Mouse (Mus musculus) large intestine, adult 2 months (tissue): ENCODE measurements around the gene Man1a2. TPM values are rescaled to one million over a fixed set of nuclear protein-coding genes. Genes with fewer than 3 reads are reported as not detected.

Experiments
- DNase-seq: peaks from one replicate; pipeline ENCODE4 v3.0.0-alpha.2; 2012; ENCODE audit warnings: low read depth, low spot score
- WGBS: fragments of 180-500 bp; shearing (Covaris S2); methylation state at CpG from one replicate; pipeline ENCODE4 v1.1.7; 2018; 5-methylcytosine and 5-hydroxymethylcytosine counted together
- polyA plus RNA-seq: library from polyadenylated mRNA; depleted of rRNA; stranded (reverse); fragments of >200 nt; gene quantifications from 2 replicates; pipeline ENCODE4 v1.2.3, GENCODE M21; 2012

Man1a2 gene
- polyA plus RNA-seq, 1 experiment, result 8.3 TPM

- DNase-seq, result no peak
- 84% methylated on average over 3 of the region's 3 CpGs for WGBS
Observed at GRCm38 (mm10) chr3:100572571-100573183, 112.6 kb downstream of the Man1a2 start.

GRCm38 (mm10) chr3:100568443-100569390 lies 116.6 kb downstream of the Man1a2 start:
- DNase-seq, result no peak
- 81% methylated on average over 13 of the region's 13 CpGs for whole genome bisulfite sequencing

DNA sequence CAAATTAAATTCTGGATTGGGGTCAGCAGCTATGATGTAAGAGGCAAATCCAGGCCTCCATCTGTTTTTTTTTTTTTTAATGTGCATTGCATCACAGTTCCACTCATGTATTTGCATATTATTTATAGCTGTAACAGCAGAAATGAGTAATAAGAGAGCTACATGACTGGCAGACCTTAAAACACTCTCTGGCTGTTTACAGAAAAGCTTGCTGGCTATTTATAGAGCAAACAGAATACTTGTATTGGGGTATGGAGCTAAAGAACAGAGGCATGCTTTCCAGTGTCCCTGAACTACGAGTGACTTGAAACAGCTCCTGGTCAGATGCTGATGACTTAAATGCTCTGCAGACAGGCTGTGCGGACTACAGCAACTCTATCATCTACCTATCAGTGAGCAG lies 121.7 kb downstream of the Man1a2 start:
- 86% methylated on average over 2 of the region's 2 CpGs for WGBS
- no peak for DNase-seq

DNA sequence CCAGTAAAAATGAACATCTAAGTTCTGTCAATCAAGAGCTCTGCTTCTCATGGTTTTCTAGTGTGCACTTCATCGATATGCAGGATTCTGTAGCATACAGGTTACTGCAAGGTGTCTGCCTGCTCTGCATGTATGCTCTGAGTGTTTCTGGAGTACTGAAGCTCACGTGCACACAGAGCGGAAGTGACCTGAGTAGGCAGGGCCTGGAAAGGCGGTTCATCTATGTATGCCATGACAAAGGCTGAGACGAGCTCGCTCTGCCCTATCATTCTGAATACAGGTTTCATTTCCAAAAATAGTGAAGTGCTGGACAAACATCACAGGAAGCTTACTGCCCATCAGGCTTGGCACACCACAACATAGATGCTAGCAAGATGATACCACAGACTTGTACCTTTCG lies 122.8 kb downstream of the Man1a2 start:
- WGBS, result 92% methylated on average over 7 of the region's 7 CpGs

GRCm38 (mm10) chr3:100561561-100562175 lies 123.6 kb downstream of the Man1a2 start:
- WGBS, result 94% methylated on average over 2 of the region's 2 CpGs
- DNase-seq, result no peak

More for the DNA sequence above, 122.8 kb downstream of the Man1a2 start:
- DNase-seq, result no peak

DNA sequence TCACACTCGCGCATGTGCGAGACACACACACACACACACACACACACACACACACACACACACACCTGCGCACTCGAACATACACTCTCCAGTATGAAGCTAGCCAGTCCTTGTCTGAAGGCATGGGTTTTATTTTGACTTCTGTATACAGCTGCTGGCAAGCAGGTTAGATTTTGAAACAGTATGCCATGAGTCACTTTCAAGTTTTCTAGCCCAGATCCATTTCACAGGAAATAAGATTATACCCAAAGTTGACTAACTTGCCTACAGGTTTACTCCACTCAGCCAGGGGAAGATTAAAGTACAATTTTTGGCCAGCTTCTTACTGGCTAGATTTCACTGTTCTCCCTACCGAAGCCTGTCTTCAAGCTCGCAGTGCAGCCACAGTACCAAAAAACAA lies 125.9 kb downstream of the Man1a2 start:
- no peak for DNase-seq
- WGBS, result 93% methylated on average over 7 of the region's 7 CpGs

DNA sequence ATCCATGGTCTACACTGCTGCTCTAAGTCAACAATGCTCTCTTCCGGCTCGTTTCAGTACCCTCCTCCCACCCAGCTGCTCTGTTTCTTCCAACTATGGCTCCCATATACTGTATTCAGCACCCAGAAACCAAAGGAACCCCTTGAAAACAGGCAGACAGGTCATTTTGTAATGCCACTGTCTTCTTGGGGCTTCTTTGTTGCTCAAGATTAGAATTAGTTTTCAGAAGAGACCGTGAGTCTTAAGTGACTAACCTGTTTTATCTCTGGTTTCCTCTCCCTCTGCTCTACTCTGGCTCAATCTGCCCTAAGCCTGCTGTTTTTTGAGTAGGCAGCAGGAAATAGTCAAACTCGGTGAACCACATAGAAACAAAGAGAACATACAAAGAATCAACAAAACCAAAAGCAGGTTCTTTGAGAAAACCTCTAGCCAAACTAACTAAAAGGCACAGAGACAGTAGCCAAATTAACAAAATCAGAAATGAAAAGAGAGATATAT lies 127.0 kb downstream of the Man1a2 start:
- WGBS, result 54% methylated on average over 4 of the region's 4 CpGs
- DNase-seq, result no peak

- no peak for DNase-seq
- 45% methylated on average over 5 of the region's 5 CpGs for WGBS
Observed at GRCm38 (mm10) chr3:100554843-100555242, 130.5 kb downstream of the Man1a2 start.

GRCm38 (mm10) chr3:100552171-100552570 lies 133.1 kb downstream of the Man1a2 start:
- no peak for DNase-seq
- 92% methylated on average over 3 of the region's 3 CpGs for WGBS

DNA sequence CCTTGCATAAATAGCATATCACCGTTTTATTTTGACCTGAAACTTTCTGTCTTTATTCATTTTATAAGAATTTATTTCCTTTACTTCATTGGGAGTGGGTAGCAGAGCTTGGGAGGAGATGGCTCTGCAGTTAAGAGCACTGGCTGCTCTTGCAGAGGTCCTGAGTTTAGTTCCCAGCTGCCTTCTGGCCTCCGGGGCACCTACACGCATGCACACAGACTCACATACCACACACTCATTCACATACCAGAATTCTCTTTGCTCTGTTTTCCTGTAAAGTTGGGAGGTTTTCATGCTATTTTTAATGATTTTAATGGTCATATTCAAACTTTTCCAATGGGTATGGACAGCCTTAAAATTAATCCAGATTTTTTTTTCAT lies 137.4 kb downstream of the Man1a2 start:
- WGBS, result 57% methylated on average over 3 of the region's 3 CpGs
- DNase-seq, result no peak

DNA sequence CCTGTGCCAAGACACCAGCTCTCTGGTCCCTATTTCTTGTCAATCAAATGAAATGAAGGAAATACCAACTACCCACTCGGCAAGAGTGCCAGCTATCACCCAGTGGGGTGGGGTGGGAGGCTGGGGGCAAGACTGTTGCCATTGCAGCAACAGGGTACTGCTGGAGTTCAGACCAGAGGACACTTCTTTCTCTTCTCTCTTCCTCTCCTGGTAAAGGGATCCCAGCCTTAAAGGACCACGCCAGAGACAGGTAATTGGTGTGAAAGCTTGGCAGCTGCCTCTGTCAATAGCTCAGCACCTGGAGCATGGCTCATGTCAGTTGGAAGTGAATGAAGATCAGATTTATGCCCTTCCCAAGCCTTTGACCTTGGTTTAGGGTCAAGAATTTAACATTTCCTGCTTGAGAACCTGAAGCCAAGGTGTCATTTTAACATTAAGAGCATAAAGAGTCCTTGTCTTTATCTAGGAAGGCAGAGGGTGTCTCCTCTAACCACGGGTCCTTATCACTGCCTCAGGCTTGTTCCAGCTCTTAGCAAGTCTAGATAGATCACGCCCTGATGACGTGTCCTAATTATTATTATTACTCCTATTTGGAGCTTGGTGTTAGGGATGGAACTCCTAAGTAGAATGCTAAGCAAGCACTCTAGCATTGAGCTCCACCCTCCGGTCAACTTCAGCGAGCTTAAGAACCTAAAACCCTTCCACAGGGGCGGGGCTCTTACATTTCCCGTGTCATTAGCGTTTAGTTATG lies 138.0 kb downstream of the Man1a2 start:
- no peak for DNase-seq
- WGBS, result 52% methylated on average over 10 of the region's 10 CpGs

DNA sequence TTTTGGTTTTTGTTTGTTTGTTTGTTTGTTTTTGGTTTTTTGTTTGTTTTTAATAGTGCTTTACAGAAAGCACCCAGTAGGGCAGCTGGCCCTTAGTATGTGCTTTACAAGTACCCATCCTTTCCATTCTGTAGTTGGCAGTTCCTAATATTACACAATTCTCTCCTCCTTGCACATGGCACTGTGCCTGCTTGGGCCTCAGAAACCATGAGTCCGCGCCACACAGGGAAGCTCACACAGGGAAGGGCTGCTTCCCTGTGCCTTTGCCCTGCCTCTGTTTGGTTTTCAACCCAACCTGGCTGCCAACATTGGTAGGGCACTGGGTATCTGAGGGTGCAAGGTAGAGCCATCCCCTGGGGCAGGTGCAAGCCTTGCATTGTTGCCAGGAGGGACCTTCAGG lies 148.6 kb downstream of the Man1a2 start:
- DNase-seq, result no peak
- 48% methylated on average over 2 of the region's 2 CpGs for WGBS

- DNase-seq, result no peak
- 32% methylated on average over 4 of the region's 4 CpGs for WGBS
Observed at GRCm38 (mm10) chr3:100535902-100536301, 149.4 kb downstream of the Man1a2 start.

DNA sequence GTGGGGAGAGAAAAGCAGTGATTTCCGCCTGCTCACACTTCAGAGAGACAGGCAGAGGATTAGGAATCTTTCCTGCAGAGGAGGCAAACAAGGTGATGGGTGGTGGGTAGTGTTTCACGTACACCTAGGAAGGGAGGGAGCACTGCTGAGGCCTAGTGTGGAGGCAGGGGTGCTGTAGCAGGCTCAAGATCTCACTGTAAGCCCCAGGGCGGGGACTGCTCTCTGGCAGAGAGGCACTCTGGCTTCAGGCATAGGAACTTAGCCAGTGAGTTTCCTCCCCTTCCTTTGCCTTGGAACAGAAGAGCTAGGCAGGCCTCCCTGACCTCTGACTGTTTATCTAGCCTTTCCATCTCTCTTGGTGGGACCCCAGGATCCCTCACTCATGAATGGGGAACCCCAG lies 150.0 kb downstream of the Man1a2 start:
- 49% methylated on average over 3 of the region's 3 CpGs for WGBS
- DNase-seq, result no peak

DNA sequence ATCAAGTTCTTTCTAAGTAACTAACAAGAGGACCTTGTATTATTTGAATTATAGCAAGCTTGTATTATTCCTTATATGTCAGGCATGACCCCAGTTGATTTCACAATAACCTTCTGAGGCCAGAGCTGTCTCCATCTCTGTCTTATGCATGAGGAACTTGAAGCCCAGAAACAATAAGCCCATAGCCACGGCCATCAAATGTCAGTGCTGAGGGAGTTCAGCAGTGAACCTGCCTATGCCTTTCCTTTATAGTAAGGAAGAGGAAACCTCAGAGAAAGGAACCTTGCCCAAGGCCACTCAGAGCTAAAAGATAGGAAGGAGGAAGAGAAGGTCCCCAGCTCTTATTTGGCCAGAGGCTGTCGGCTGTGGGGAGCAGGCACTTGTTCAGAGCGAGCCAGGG lies 150.9 kb downstream of the Man1a2 start:
- DNase-seq, result no peak
- 79% methylated on average over 3 of the region's 3 CpGs for WGBS

GRCm38 (mm10) chr3:100533429-100533828 lies 151.9 kb downstream of the Man1a2 start:
- DNase-seq, result no peak

GRCm38 (mm10) chr3:100530919-100531318 lies 154.4 kb downstream of the Man1a2 start:
- WGBS, result 83% methylated on average over 5 of the region's 5 CpGs
- no peak for DNase-seq

DNA sequence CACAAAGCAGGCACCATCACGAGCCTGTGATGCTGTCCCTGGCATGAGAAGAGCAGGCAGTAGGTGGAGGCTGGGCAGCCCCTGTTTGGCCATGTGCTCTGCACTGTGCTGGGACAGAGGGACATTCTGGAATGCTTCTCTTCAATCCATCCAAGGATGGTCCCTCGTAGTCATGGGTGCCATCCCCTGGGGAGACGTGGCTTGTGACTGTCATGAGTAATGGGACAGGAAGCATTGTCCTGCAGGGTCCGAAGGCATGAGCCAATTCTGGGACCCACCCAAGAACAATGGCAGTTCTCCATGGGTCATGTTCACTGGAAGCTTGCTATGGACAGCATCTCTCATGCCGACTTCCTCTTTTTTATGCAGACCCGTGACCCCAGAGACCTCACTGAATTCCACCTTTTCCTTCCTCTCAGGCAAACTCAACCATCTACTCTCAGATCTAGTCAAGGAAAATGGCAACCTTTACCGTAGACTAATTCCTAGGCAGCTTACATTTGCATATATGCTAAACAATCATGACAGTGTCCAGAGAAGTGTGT lies 155.0 kb downstream of the Man1a2 start:
- 83% methylated on average over 7 of the region's 7 CpGs for WGBS
- DNase-seq, result no peak

DNA sequence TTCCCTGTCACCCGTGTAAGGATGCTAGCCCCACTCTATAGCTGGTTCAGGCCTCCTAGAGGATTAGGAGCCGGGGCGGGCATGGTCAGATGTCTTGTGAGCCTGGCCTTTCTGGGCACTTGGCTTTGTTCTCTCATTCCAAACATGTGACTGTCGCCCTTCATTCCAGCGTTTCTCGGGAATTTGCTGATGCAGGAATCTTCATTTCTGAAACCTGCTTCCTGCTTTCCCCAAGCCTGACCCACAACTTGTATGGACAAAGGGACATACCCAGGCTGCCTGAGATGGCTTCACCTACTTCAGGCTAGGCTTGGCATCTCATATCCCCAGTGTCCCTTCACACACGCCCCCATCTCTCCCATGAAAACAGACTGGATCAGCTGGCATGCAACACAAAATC lies 162.6 kb downstream of the Man1a2 start:
- no peak for DNase-seq
- 69% methylated on average over 7 of the region's 7 CpGs for WGBS

- DNase-seq, result no peak
- WGBS, result 88% methylated on average over 1 of the region's 1 CpGs
Observed at GRCm38 (mm10) chr3:100521626-100522025, 163.7 kb downstream of the Man1a2 start.
